Mouse (Mus musculus): ENCODE data around the gene Dyrk3.

The Dyrk3 gene

GRCm38 (mm10) chr1:131138191-131139016 lies at the start of gene Dyrk3:
TSS of gene Dyrk3 (minus strand) at chr1:131138340.
- DNase-seq (ENCODE audit: low read depth, low spot score), result peak; percentile 97

GRCm38 (mm10) chr1:131187856-131188255 lies 49.7 kb upstream of the Dyrk3 start:
- DNase-seq (ENCODE audit: low read depth, low spot score), result no peak

- no peak for DNase-seq (ENCODE audit: low read depth, low spot score)
These were observed 48.9 kb upstream of the Dyrk3 start for GRCm38 (mm10) chr1:131186995-131187394.

- DNase-seq (ENCODE audit: low read depth, low spot score), result no peak
These were observed 47.8 kb upstream of the Dyrk3 start for GRCm38 (mm10) chr1:131185821-131186506.

GRCm38 (mm10) chr1:131184956-131185660 lies 47.0 kb upstream of the Dyrk3 start:
- DNase-seq (ENCODE audit: low read depth, low spot score), result no peak

GRCm38 (mm10) chr1:131184253-131184955 lies 46.3 kb upstream of the Dyrk3 start:
- no peak for DNase-seq (ENCODE audit: low read depth, low spot score)

GRCm38 (mm10) chr1:131183201-131183600 lies 45.1 kb upstream of the Dyrk3 start:
- DNase-seq (ENCODE audit: low read depth, low spot score), result no peak

GRCm38 (mm10) chr1:131181642-131182527 lies 43.7 kb upstream of the Dyrk3 start:
- peak; percentile 89 for DNase-seq (ENCODE audit: low read depth, low spot score)

- peak; percentile 54 for DNase-seq (ENCODE audit: low read depth, low spot score)
These were observed 42.2 kb upstream of the Dyrk3 start for GRCm38 (mm10) chr1:131180386-131180785.

GRCm38 (mm10) chr1:131178083-131178482 lies 39.9 kb upstream of the Dyrk3 start:
- DNase-seq (ENCODE audit: low read depth, low spot score), result no peak

- no peak for DNase-seq (ENCODE audit: low read depth, low spot score)
These were observed 39.1 kb upstream of the Dyrk3 start for GRCm38 (mm10) chr1:131177249-131177648.

- no peak for DNase-seq (ENCODE audit: low read depth, low spot score)
These were observed 37.7 kb upstream of the Dyrk3 start for GRCm38 (mm10) chr1:131175819-131176218.

GRCm38 (mm10) chr1:131175189-131175588 lies 37.0 kb upstream of the Dyrk3 start:
- DNase-seq (ENCODE audit: low read depth, low spot score), result no peak

- DNase-seq (ENCODE audit: low read depth, low spot score), result no peak
These were observed 36.2 kb upstream of the Dyrk3 start for GRCm38 (mm10) chr1:131174299-131174861.

- DNase-seq (ENCODE audit: low read depth, low spot score), result no peak
These were observed 35.7 kb upstream of the Dyrk3 start for GRCm38 (mm10) chr1:131173809-131174208.

GRCm38 (mm10) chr1:131173001-131173400 lies 34.9 kb upstream of the Dyrk3 start:
- DNase-seq (ENCODE audit: low read depth, low spot score), result no peak

- DNase-seq (ENCODE audit: low read depth, low spot score), result no peak
These were observed 29.5 kb upstream of the Dyrk3 start for GRCm38 (mm10) chr1:131167612-131168011.

- no peak for DNase-seq (ENCODE audit: low read depth, low spot score)
These were observed 26.3 kb upstream of the Dyrk3 start for GRCm38 (mm10) chr1:131164427-131164826.

- DNase-seq (ENCODE audit: low read depth, low spot score), result peak; percentile 98
These were observed 23.0 kb upstream of the Dyrk3 start for GRCm38 (mm10) chr1:131161091-131161490.

All from ES-CJ7 (cell line).